8 mouse cellular contexts compared by ENCODE assay signal in genomic region chr1:39936934-39937333, GRCm38 (mm10). TPM values are rescaled to one million over a fixed set of nuclear protein-coding genes. Genes with fewer than 3 reads are reported as not detected.
DNase-seq lines count a peak whose midpoint lies in the region; ATAC-seq and TF ChIP-seq lines count a peak whose summit lies in the region.

No protein-coding gene starts in this region.

- peaks cover 16% of the 10 kb centered on the region for H3K36me3 ChIP-seq in hindbrain, embryonic 13.5 days
- H3K36me3 ChIP-seq in hindbrain, embryonic 10.5 days = peaks cover 21% of the 10 kb centered on the region; the same call in 1 of the 2 replicates
- H3K36me3 ChIP-seq in lung, postnatal 0 days (ENCODE audit: insufficient read depth, low read length) = no peaks in the 10 kb centered on the region
- no peaks in the 10 kb centered on the region for H3K36me3 ChIP-seq in liver, embryonic 14.5 days (replicated peaks; ENCODE audit: control insufficient read depth, insufficient read depth, low read depth)

- no peak for TF ChIP-seq CTCF in lung, postnatal 0 days (IDR thresholded peaks at IDR 0.05)
- TF ChIP-seq CTCF in lung, adult 2 months (IDR thresholded peaks at IDR 0.05; ENCODE audit: insufficient read depth, low read length) = no peak
- TF ChIP-seq CTCF in liver, embryonic 14.5 days (IDR thresholded peaks at IDR 0.05; ENCODE audit: low read depth) = no peak

- TF ChIP-seq POLR2A in lung, adult 2 months (IDR thresholded peaks at IDR 0.05; ENCODE audit: borderline replicate concordance, extremely low read depth, low read depth, low read length) = no peak

- no peaks in the 10 kb centered on the region for H3K9me3 ChIP-seq in hindbrain, embryonic 13.5 days
- no peaks in the 10 kb centered on the region for H3K9me3 ChIP-seq in hindbrain, embryonic 10.5 days
- no peaks in the 10 kb centered on the region for H3K9me3 ChIP-seq in lung, postnatal 0 days (ENCODE audit: low read length)
- H3K9me3 ChIP-seq in liver, embryonic 14.5 days (ENCODE audit: control insufficient read depth, low read length) = no peaks in the 10 kb centered on the region

- H3K27ac ChIP-seq in hindbrain, embryonic 13.5 days = peak overlapping the region; percentile 20; the same call in 1 of the 2 replicates
- H3K27ac ChIP-seq in hindbrain, embryonic 10.5 days = no peak overlapping the region
- H3K27ac ChIP-seq in lung, postnatal 0 days (ENCODE audit: low read length) = no peak overlapping the region
- H3K27ac ChIP-seq in liver, embryonic 14.5 days = no peak overlapping the region; the same call in 1 of the 2 replicates

- peaks cover 98% of the 10 kb centered on the region for H3K4me1 ChIP-seq in hindbrain, embryonic 13.5 days (replicated peaks)
- H3K4me1 ChIP-seq in hindbrain, embryonic 10.5 days (replicated peaks) = peaks cover 97% of the 10 kb centered on the region
- H3K4me1 ChIP-seq in lung, postnatal 0 days (ENCODE audit: insufficient read depth, low read depth, low read length) = peaks cover 33% of the 10 kb centered on the region
- peaks cover 40% of the 10 kb centered on the region for H3K4me1 ChIP-seq in lung, adult 2 months (ENCODE audit: control insufficient read depth, insufficient read depth, low read length)
- peaks cover 22 to 32% of the 10 kb centered on the region in 2 experiments for H3K4me1 ChIP-seq in liver, embryonic 14.5 days (replicated peaks; ENCODE audit: control insufficient read depth in 2 of 2, insufficient read depth in 2 of 2, low read length in 1 of 2)

- DNase-seq in cerebellum, postnatal 14 days = peak; percentile 64 to 68
- DNase-seq in cerebellum, adult 11-12 months = no peak
- no peak for DNase-seq in hindbrain, embryonic 10.5 days (ENCODE audit: low spot score)
- no peak for DNase-seq in lung, postnatal 0 days (ENCODE audit: low spot score)
- no peak for DNase-seq in lung, adult 2 months
- no peak for DNase-seq in liver, embryonic 14.5 days (ENCODE audit: low read depth in 3 of 3, low spot score in 3 of 3)
- no peak for DNase-seq in layer of hippocampus, adult 9-10 months (ENCODE audit: low spot score)

- no peak overlapping the region for H3K4me3 ChIP-seq in hindbrain, embryonic 13.5 days
- no peak overlapping the region for H3K4me3 ChIP-seq in hindbrain, embryonic 10.5 days
- no peak overlapping the region for H3K4me3 ChIP-seq in lung, postnatal 0 days (ENCODE audit: low read depth, low read length)
- no peak overlapping the region for H3K4me3 ChIP-seq in lung, adult 2 months (replicated peaks; ENCODE audit: extremely low read depth, low read depth, low read length)
- no peak overlapping the region for H3K4me3 ChIP-seq in liver, embryonic 14.5 days (ENCODE audit: insufficient read depth in 1 of 2, low read depth in 2 of 2, low read length in 2 of 2)

- H3K4me2 ChIP-seq in hindbrain, embryonic 13.5 days = no peak overlapping the region
- H3K4me2 ChIP-seq in lung, postnatal 0 days (replicated peaks; ENCODE audit: low read depth, low read length) = peak overlapping the region; percentile 62; the same call in 1 of the 2 replicates
- H3K4me2 ChIP-seq in liver, embryonic 14.5 days (ENCODE audit: low read depth) = peak overlapping the region; percentile 74

- 56% methylated on average over 2 of the region's 2 CpGs for WGBS in hindbrain, embryonic 13.5 days
- 52% methylated on average over 2 of the region's 2 CpGs for WGBS in hindbrain, embryonic 10.5 days
- 39% methylated on average over 2 of the region's 2 CpGs for WGBS in lung, postnatal 0 days
- 25% methylated on average over 2 of the region's 2 CpGs for WGBS in lung, adult 2 months
- 67% methylated on average over 2 of the region's 2 CpGs for WGBS in liver, embryonic 14.5 days (ENCODE audit: insufficient replicate concordance)

- H3K9ac ChIP-seq in hindbrain, embryonic 13.5 days = no peak overlapping the region
- H3K9ac ChIP-seq in lung, postnatal 0 days (replicated peaks; ENCODE audit: low read depth) = no peak overlapping the region
- no peak overlapping the region; the same call in 1 of the 2 replicates for H3K9ac ChIP-seq in liver, embryonic 14.5 days (replicated peaks)

- no peak for ATAC-seq in hindbrain, embryonic 13.5 days (ENCODE audit: low FRiP score)
- no peak for ATAC-seq in lung, postnatal 0 days
- ATAC-seq in liver, embryonic 14.5 days (ENCODE audit: insufficient read depth) = no peak

- H3K27me3 ChIP-seq in hindbrain, embryonic 13.5 days = no peaks in the 10 kb centered on the region
- H3K27me3 ChIP-seq in hindbrain, embryonic 10.5 days (ENCODE audit: insufficient read depth, poor library complexity, severe bottlenecking) = no peaks in the 10 kb centered on the region
- H3K27me3 ChIP-seq in lung, postnatal 0 days (replicated peaks; ENCODE audit: insufficient read depth, low read length) = no peaks in the 10 kb centered on the region
- H3K27me3 ChIP-seq in liver, embryonic 14.5 days (ENCODE audit: control insufficient read depth, insufficient read depth, low read length) = no peaks in the 10 kb centered on the region; the same call in 1 of the 2 replicates

- TF ChIP-seq EP300 in lung, postnatal 0 days (IDR thresholded peaks at IDR 0.05) = no peak
- no peak for TF ChIP-seq EP300 in liver, embryonic 14.5 days (IDR thresholded peaks at IDR 0.05; ENCODE audit: low read depth)

RNA-seq across cellular contexts. Expression of gene Map4k4, which starts 36.2 kb away (rescaled TPM):
- polyA plus RNA-seq in hindbrain, embryonic 13.5 days (2015; fragmentation: Nextera tagmentation; extraction: Ambion mirVana) = 47.3 and 52.6 TPM in 2 replicates
- polyA plus RNA-seq in hindbrain, embryonic 10.5 days (2016; fragmentation: Nextera tagmentation; extraction: Ambion mirVana) = 38.5 and 40.1 TPM in 2 replicates
- 21.2 and 21.5 TPM in 2 replicates for polyA plus RNA-seq in lung, postnatal 0 days (2015; fragmentation: Nextera tagmentation; extraction: Ambion mirVana)
- 80.4 and 94.7 TPM in 2 replicates for polyA plus RNA-seq in lung, adult 2 months (2012; rRNA removed)
- 8.6 and 14.5 TPM in 2 replicates for polyA plus RNA-seq in liver, embryonic 14.5 days (2012; rRNA removed)
- polyA plus RNA-seq in liver, embryonic 14.5 days (2014; fragmentation: Nextera tagmentation; extraction: Ambion mirVana) = 2.3 and 2.7 TPM in 2 replicates

Comparison
In these comparisons a context has a peak if more than half of its experiments do, and no peak if none do; other contexts are left out.
1. DNase-seq: peak in cerebellum, postnatal 14 days (2 of 2); none in cerebellum, adult 11-12 months (single experiment), hindbrain, embryonic 10.5 days (single experiment), lung, postnatal 0 days (single experiment), lung, adult 2 months (single experiment), liver, embryonic 14.5 days (0 of 3) and layer of hippocampus, adult 9-10 months (single experiment).